Mouse (Mus musculus): ENCODE measurements at regions not wholly inside any gene's neighbourhood (a gene's known extent, or its start where the extent isn't known, plus 50 kb on each side); places are given as distances from the start of the nearest gene placed in this dataset. TPM values are rescaled to one million over a fixed set of nuclear protein-coding genes. Genes with fewer than 3 reads are reported as not detected.

DNA sequence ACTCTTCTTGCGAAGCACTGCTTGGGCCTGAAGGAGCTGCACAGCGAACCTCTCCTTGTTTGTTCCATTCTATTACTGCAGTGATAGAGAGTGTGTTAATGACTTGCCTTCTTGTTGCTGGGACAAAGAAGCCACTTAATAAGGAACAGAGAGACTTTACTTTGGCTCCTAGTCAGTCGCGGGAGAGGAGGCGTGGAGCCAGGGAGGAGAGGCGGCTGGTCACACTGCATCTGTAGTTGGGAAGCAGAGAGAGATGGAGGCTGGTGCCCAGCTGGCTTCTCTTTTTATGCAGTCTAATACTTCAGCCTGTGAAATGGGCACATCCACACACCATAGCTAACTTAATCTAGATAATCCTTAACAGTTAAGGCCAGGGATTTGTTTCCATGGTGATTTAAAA lies 159.4 kb upstream of the Kcnab2 start:
- WGBS, result 60% methylated on average over 6 of the region's 6 CpGs
- Histone ChIP-seq H3K4me2 (no peak overlapping the region), H3K4me1 (replicated peaks) (0 out of 2 replicates have a peak, but pooled peaks cover 10% of the 10 kb centered on the region), H3K27ac (ENCODE audit: poor library complexity, severe bottlenecking) (no peak overlapping the region), H3K9ac (no peak overlapping the region), H3K9me3 (replicated peaks) (0 out of 2 replicates have a peak, but pooled peaks cover 3% of the 10 kb centered on the region), H3K36me3 (no peaks in the 10 kb centered on the region), H3K4me3 (no peak overlapping the region), H3K27me3 (replicated peaks) (no peaks in the 10 kb centered on the region; the same call in 1 of the 2 replicates)
- ATAC-seq (ENCODE audit: insufficient number of reproducible peaks, low FRiP score), result no peak

DNA sequence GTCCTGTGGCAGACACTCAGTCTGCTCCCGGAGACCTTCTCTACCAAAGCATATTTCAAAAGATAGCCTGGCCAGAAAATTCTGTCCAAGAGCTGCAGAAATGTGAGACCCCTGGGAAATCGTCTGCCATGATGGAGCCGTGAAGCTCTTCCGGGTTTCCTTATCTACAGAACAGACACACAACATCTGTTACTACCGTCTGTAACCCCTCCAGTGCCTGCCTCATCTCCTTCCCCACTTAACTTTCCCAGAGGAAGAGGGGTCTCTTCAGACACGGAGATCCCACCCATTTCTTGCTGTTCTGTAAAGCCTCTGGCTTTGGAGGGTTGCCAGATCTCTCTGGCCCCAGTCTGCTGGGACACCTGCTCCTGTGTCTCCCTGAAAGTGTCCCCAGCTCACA lies 156.2 kb upstream of the Kcnab2 start:
- Histone ChIP-seq H3K4me2 (no peak overlapping the region), H3K9ac (no peak overlapping the region), H3K9me3 (replicated peaks) (0 out of 2 replicates have a peak, but pooled peaks cover 3% of the 10 kb centered on the region), H3K36me3 (no peaks in the 10 kb centered on the region), H3K4me3 (no peak overlapping the region), H3K27ac (ENCODE audit: poor library complexity, severe bottlenecking) (no peak overlapping the region), H3K27me3 (replicated peaks) (no peaks in the 10 kb centered on the region), H3K4me1 (replicated peaks) (0 out of 2 replicates have a peak, but pooled peaks cover 10% of the 10 kb centered on the region)
- WGBS, result 11% methylated on average over 6 of the region's 6 CpGs
- no peak for ATAC-seq (ENCODE audit: insufficient number of reproducible peaks, low FRiP score)

DNA sequence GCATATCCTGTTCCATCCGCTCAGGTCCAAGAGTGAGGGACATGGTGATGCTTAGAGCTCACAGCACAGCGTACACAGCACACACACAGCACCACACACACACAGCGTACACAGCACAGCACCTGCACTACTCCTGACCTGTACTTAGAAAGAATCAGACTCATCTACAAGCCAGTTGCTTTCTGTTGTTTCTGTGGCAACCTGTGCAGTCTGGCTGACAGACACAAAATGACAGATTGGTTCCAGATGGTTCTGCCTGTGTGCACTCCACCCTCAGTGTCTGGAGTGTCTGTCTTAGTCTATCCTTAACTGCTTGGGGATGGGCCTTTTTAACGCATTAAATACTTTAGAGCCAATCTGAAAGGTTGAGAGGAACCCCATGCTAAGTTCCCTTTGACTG lies 150.4 kb upstream of the Kcnab2 start:
- Histone ChIP-seq H3K27ac (ENCODE audit: poor library complexity, severe bottlenecking) (no peak overlapping the region), H3K9ac (no peak overlapping the region), H3K4me3 (no peak overlapping the region), H3K36me3 (no peaks in the 10 kb centered on the region), H3K27me3 (replicated peaks) (peaks cover 11% of the 10 kb centered on the region), H3K9me3 (replicated peaks) (no peaks in the 10 kb centered on the region; the same call in 1 of the 2 replicates), H3K4me1 (replicated peaks) (peaks cover 10% of the 10 kb centered on the region), H3K4me2 (no peak overlapping the region)
- ATAC-seq (ENCODE audit: insufficient number of reproducible peaks, low FRiP score), result no peak
- WGBS, result 73% methylated on average over 4 of the region's 4 CpGs

DNA sequence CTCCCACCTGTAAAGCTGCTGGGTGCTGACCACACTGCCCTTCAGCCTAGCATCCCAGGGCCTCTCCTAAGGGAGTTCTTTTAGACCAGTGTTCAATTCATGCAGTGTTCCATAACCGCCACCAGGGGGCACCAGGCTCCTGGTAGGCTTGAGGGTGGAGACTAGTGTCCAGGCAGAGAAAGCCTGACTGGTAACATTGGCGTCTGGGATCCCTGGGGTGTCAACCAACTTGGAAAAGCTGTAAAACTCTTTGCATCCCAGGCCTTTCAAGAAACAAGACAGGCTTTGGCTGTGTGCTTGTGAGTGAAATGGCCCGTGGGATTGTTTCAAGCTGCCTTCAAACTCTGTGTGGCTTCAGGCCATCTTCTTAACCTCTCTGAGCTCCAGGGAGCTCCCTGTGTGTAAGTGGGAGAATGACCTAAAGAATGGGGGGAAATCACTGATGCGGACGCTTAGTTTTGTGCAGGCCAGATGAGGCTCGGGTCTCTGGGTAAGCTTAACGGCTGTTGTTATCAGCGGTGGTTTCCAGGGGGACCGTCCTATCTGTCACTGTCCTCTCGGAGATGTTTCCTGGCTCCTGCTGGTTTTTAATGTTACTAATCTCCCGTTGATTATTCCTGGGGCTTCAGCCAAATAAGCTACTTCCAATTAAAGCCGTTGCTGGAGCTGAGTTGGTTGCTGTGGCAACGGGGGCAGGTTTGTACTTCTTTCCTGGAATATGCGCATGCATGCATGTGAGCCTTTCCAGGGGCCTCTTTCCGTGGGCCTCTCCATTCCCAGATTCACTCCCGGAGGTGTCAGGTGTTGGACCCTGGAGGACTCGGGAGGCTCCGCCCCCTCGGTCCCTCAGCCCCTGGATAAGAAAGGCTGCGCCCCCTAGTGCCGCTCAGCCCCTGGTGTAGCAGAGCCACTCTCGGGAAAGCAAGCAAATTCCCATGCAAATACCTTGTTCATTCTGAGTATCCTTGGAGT lies 147.6 kb upstream of the Kcnab2 start:
- H3K4me3 ChIP-seq, result no peak overlapping the region
- H3K36me3 ChIP-seq, result no peaks in the 10 kb centered on the region
- no peak overlapping the region for H3K27ac ChIP-seq (ENCODE audit: poor library complexity, severe bottlenecking)
- H3K27me3 ChIP-seq (replicated peaks), result peaks cover 22% of the 10 kb centered on the region
- H3K4me2 ChIP-seq, result peak overlapping the region; percentile 40
- no peaks in the 10 kb centered on the region; the same call in 1 of the 2 replicates for H3K9me3 ChIP-seq (replicated peaks)
- H3K9ac ChIP-seq, result no peak overlapping the region
- peak; percentile 48; the same call in 1 of the 2 replicates for ATAC-seq (ENCODE audit: insufficient number of reproducible peaks, low FRiP score)
- H3K4me1 ChIP-seq (replicated peaks), result peaks cover 8% of the 10 kb centered on the region
- 4% methylated on average over 22 of the region's 22 CpGs for WGBS

DNA sequence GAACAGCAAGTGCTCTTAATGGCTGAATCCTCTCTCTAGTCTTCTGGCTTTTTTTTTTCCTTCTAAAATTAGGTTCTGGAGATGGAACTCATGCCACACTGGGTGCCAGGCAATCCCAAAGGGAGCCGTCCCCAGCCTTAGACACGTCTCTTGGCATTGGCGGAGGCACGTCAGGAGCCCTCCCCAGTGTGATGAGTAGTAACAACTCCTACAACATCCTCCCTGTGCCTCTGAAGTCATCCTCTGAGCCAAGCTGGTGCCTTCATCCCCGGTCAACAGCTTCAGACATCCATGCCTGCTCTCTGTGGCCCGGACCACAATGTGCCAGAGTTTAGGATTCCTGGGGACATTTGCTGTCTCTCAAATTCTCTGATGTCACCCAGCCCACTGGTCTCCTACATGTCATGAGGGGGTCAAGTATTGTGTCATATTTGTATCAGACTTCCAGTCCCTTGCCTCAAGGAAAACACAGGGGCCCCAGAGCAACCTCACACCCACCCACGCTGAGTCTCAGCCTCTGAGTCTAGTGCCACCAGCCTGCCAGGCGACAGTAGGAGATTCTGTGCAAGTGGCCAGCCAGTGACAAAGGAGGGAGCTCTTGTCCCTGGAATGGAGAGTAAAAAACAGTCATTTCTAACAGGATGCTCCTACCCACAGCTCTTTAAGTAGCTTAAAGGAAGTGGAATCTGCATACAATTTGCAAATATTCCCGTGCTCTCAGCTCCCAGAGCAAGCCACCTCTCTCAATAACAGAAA lies 144.5 kb upstream of the Kcnab2 start:
- Histone ChIP-seq H3K9me3 (replicated peaks) (no peaks in the 10 kb centered on the region; the same call in 1 of the 2 replicates), H3K4me3 (no peak overlapping the region), H3K4me1 (replicated peaks) (peaks cover 8% of the 10 kb centered on the region), H3K27ac (ENCODE audit: poor library complexity, severe bottlenecking) (no peak overlapping the region), H3K9ac (no peak overlapping the region), H3K36me3 (no peaks in the 10 kb centered on the region), H3K4me2 (no peak overlapping the region), H3K27me3 (replicated peaks) (peaks cover 22% of the 10 kb centered on the region)
- no peak for ATAC-seq (ENCODE audit: insufficient number of reproducible peaks, low FRiP score)
- WGBS, result 55% methylated on average over 9 of the region's 9 CpGs

DNA sequence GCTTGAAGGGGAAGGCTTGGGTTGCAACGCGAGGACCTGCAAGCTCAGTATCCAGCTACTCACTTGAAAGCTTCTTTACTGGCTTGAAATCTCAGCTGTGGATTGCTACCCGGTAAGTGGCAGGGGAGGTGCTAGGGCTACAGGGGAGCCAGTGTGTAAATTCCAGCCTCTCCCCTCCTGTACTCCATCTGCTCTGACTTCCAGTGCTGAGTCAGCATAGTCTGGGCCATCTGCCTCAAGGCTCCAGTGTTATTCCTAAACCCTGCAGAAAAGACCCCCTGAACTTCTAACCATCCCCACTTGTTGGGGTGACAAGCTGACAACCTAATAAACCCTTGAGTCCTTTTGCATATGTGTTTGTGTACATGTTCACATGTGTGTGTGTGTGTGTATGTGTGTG lies 140.0 kb upstream of the Kcnab2 start:
- Histone ChIP-seq H3K4me1 (replicated peaks) (no peaks in the 10 kb centered on the region), H3K4me2 (no peak overlapping the region), H3K9me3 (replicated peaks) (peaks cover 16% of the 10 kb centered on the region; the same call in 1 of the 2 replicates), H3K4me3 (no peak overlapping the region), H3K36me3 (no peaks in the 10 kb centered on the region), H3K27me3 (replicated peaks) (peaks cover 6% of the 10 kb centered on the region), H3K27ac (ENCODE audit: poor library complexity, severe bottlenecking) (no peak overlapping the region), H3K9ac (no peak overlapping the region)
- WGBS, result 36% methylated on average over 3 of the region's 3 CpGs
- ATAC-seq (ENCODE audit: insufficient number of reproducible peaks, low FRiP score), result no peak

DNA sequence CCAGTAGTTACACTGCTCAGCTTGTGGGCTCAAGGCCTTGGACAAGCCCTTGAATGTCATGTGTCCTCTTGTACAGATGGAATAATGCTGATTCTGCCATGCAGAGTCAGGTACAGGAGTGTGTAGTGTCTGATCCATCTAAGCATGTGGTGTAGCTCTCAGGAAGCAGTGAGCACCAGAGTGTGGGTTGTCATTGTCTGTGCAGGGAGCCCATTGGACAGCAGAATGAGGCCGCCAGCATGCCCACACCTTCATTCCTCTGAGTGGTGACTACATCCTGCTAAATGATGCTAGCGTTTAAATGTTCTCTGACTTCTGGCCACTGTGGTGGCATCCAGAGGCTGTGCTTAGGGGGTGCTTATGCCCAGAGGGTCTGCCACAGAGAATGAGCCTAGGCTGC lies 137.5 kb upstream of the Kcnab2 start:
- WGBS, result 84% methylated on average over 2 of the region's 2 CpGs
- Histone ChIP-seq H3K4me3 (no peak overlapping the region), H3K9me3 (replicated peaks) (peaks cover 16% of the 10 kb centered on the region; the same call in 1 of the 2 replicates), H3K4me1 (replicated peaks) (no peaks in the 10 kb centered on the region), H3K27ac (ENCODE audit: poor library complexity, severe bottlenecking) (no peak overlapping the region), H3K9ac (no peak overlapping the region), H3K27me3 (replicated peaks) (no peaks in the 10 kb centered on the region), H3K4me2 (no peak overlapping the region), H3K36me3 (no peaks in the 10 kb centered on the region)
- no peak for ATAC-seq (ENCODE audit: insufficient number of reproducible peaks, low FRiP score)

DNA sequence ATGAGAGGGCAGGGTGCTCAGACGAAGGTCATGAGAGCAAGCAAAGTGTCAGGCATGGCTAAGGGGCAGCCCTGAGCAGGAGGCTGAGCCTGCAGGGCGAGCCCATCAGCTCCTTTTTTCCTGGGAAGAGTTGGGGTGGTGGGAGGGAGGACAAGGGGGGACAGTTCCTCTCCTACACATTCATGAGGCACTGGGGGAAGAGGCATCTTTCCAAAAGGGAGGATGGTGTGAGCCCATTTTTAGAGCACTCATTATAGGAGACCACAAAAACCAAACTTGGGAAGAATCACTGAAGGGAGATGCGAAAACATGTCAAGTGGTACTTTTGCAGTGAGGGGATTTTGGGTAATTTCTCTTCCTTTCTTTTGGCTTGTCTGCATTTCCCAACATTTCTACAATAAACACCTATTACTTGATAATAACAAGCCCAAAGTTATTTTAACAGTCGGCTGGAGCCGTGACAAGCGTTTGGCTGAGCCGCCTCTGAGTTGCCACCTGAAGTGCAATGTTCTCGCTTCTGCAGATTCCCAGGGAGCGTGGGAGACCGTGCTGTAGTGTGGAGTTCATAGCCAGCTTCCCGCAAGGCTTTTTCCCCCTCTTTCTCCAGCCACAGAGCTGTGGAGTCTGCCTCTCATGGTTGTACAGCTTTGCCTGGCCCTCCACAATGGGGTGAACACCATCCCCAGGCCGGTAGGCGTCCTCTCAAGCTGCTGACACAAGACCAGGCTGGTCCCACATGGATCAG lies 136.9 kb upstream of the Kcnab2 start:
- WGBS, result 81% methylated on average over 13 of the region's 13 CpGs
- Histone ChIP-seq H3K9me3 (replicated peaks) (peaks cover 16% of the 10 kb centered on the region; the same call in 1 of the 2 replicates), H3K27me3 (replicated peaks) (no peaks in the 10 kb centered on the region), H3K4me1 (replicated peaks) (no peaks in the 10 kb centered on the region), H3K36me3 (no peaks in the 10 kb centered on the region), H3K9ac (no peak overlapping the region), H3K27ac (ENCODE audit: poor library complexity, severe bottlenecking) (no peak overlapping the region), H3K4me2 (no peak overlapping the region), H3K4me3 (no peak overlapping the region)
- ATAC-seq (ENCODE audit: insufficient number of reproducible peaks, low FRiP score), result no peak

Small RNA genes lying in the stretch of these regions (microRNA-seq; reads per million reads assigned to microRNA genes)
- not detected for gene Gm25779
